26 mouse cellular contexts compared by ENCODE assay signal in genomic region chr4:11868565-11868964, GRCm38 (mm10).
"Had no signal": no experiment of that assay in that cellular context is flagged by ENCODE, and none has a peak within 500 bp of the region (broad histone marks: within the 10 kb centered on the region; RNA-seq: fewer than 3 reads in every experiment).

No protein-coding gene starts in this region.

- H3K36me3 ChIP-seq: heart, embryonic 13.5 days; heart, embryonic 15.5 days; hindbrain, embryonic 13.5 days; hindbrain, embryonic 15.5 days; kidney, embryonic 15.5 days; limb, embryonic 13.5 days; limb, embryonic 15.5 days had no signal

- H3K4me2 ChIP-seq: heart, embryonic 11.5 days; heart, embryonic 13.5 days; heart, embryonic 15.5 days; hindbrain, embryonic 13.5 days; hindbrain, embryonic 15.5 days; kidney, embryonic 15.5 days; limb, embryonic 13.5 days; limb, embryonic 15.5 days had no signal

- H3K27me3 ChIP-seq: heart, embryonic 13.5 days; heart, embryonic 15.5 days; hindbrain, embryonic 13.5 days; hindbrain, embryonic 15.5 days; kidney, embryonic 15.5 days; limb, embryonic 13.5 days; limb, embryonic 15.5 days had no signal

- H3K4me3 ChIP-seq: heart, adult 2 months; heart, embryonic 13.5 days; heart, embryonic 15.5 days; hindbrain, embryonic 13.5 days; hindbrain, embryonic 15.5 days; kidney, embryonic 15.5 days; limb, embryonic 13.5 days; limb, embryonic 15.5 days had no signal

- H3K9me3 ChIP-seq: heart, embryonic 13.5 days; heart, embryonic 15.5 days; hindbrain, embryonic 13.5 days; hindbrain, embryonic 15.5 days; kidney, embryonic 15.5 days; limb, embryonic 13.5 days; limb, embryonic 15.5 days had no signal

- H3K27ac ChIP-seq: heart, embryonic 13.5 days; heart, embryonic 15.5 days; hindbrain, embryonic 13.5 days; hindbrain, embryonic 15.5 days; hindbrain, postnatal 0 days; kidney, embryonic 15.5 days; kidney, postnatal 0 days; limb, embryonic 13.5 days; limb, embryonic 15.5 days; liver, embryonic 14.5 days had no signal

- DNase-seq: gastrocnemius, postnatal 14 days; gastrocnemius, postnatal 36 days; heart, adult 11 months; heart, adult 2 months; heart, postnatal 14 days; heart, postnatal 36 days; kidney, adult 11 months; kidney, adult 2 months; kidney, adult 9 months; kidney, postnatal 14 days; kidney, postnatal 36 days; layer of hippocampus, adult 9-11 months; layer of hippocampus, postnatal 36 days; left cerebral cortex, postnatal 4 days had no signal

- ATAC-seq: hindbrain, postnatal 0 days; intestine, embryonic 16.5 days had no signal

- H3K9ac ChIP-seq: heart, embryonic 13.5 days; heart, embryonic 15.5 days; hindbrain, embryonic 13.5 days; hindbrain, embryonic 15.5 days; kidney, embryonic 15.5 days; limb, embryonic 13.5 days; limb, embryonic 15.5 days; liver, embryonic 14.5 days had no signal

- H3K4me1 ChIP-seq: hindbrain, embryonic 13.5 days; hindbrain, embryonic 15.5 days; limb, embryonic 13.5 days; limb, embryonic 15.5 days had no signal
